In genomic region chr13:23488400-23489322, GRCm38 (mm10) we compare ENCODE assay signal across 8 mouse cellular contexts. TPM values are rescaled to one million over a fixed set of nuclear protein-coding genes. Genes with fewer than 3 reads are reported as not detected.
DNase-seq lines count a peak whose midpoint lies in the region; ATAC-seq lines count a peak whose summit lies in the region.

TSS of gene Btn2a2 (minus strand) at chr13:23488857.

- H3K27ac ChIP-seq in intestine, embryonic 15.5 days: no peak within 1 kb of the TSS

- H3K9ac ChIP-seq in intestine, embryonic 15.5 days: peak within 1 kb of the TSS; percentile 18; the same call in 1 of the 2 replicates

- peaks cover 32% of the 10 kb centered on the region for H3K27me3 ChIP-seq in erythroblast, embryonic 14.5 days (ENCODE audit: control insufficient read depth)
- H3K27me3 ChIP-seq in intestine, embryonic 15.5 days (replicated peaks): no peaks in the 10 kb centered on the region

- no peak for ATAC-seq in erythroblast, adult 5-6 weeks (replicated peaks; ENCODE audit: low FRiP score, poor library complexity, severe bottlenecking)
- peak; percentile 97 for ATAC-seq in granulocyte monocyte progenitor cell, adult 5-6 weeks (replicated peaks; ENCODE audit: poor library complexity, severe bottlenecking)
- ATAC-seq in intestine, embryonic 15.5 days: peak; percentile 98
- ATAC-seq in megakaryocyte, adult 5-6 weeks (ENCODE audit: poor library complexity, severe bottlenecking): peak; percentile 82

- peak within 1 kb of the TSS; percentile 7 for H3K4me3 ChIP-seq in erythroblast, embryonic 14.5 days (replicated peaks)
- H3K4me3 ChIP-seq in intestine, embryonic 15.5 days (replicated peaks): peak within 1 kb of the TSS; percentile 36

- H3K4me1 ChIP-seq in erythroblast, embryonic 14.5 days (ENCODE audit: control insufficient read depth): peaks cover 29% of the 10 kb centered on the region
- H3K4me1 ChIP-seq in intestine, embryonic 15.5 days (replicated peaks): no peaks in the 10 kb centered on the region

- no peaks in the 10 kb centered on the region for H3K9me3 ChIP-seq in erythroblast, embryonic 14.5 days (ENCODE audit: control insufficient read depth, low read length)
- no peaks in the 10 kb centered on the region for H3K9me3 ChIP-seq in intestine, embryonic 15.5 days

- 10% methylated on average over 14 of the region's 14 CpGs for WGBS in intestine, embryonic 15.5 days

- no peaks in the 10 kb centered on the region for H3K36me3 ChIP-seq in erythroblast, embryonic 14.5 days (ENCODE audit: control insufficient read depth)
- no peaks in the 10 kb centered on the region for H3K36me3 ChIP-seq in intestine, embryonic 15.5 days

- DNase-seq in embryo, embryonic 10 days (ENCODE audit: low spot score): peak; percentile 89
- DNase-seq in left cerebral cortex, adult 9 months (ENCODE audit: low spot score in 2 of 2): peak; percentile 43 to 73
- peak; percentile 59 to 81 for DNase-seq in right cerebral cortex, postnatal 36 days (ENCODE audit: low spot score in 2 of 2)

- H3K4me2 ChIP-seq in intestine, embryonic 15.5 days (replicated peaks): peak within 1 kb of the TSS; percentile 73

RNA-seq across cellular contexts. Expression of gene Btn2a2, which starts in this region (rescaled TPM):
- polyA plus RNA-seq in erythroblast, embryonic 14.5 days (2012): not detected in 2 replicates
- total RNA-seq in erythroblast, adult 5-6 weeks (2015; ENCODE audit: low replicate concordance): not detected in 2 replicates
- total RNA-seq in erythroblast, adult 5-6 weeks (2017; ENCODE audit: low replicate concordance): not detected in 2 replicates
- not detected in 2 replicates for total RNA-seq in granulocyte monocyte progenitor cell, adult 5-6 weeks (2014; fragmentation: Nextera tagmentation)
- total RNA-seq in granulocyte monocyte progenitor cell, adult 5-6 weeks (2017): not detected in 2 replicates
- polyA plus RNA-seq in intestine, embryonic 15.5 days (2015; fragmentation: Nextera tagmentation; extraction: Ambion mirVana): 0.16 and 0.23 TPM in 2 replicates
- not detected in 2 replicates for total RNA-seq in megakaryocyte, adult 5-6 weeks (2015)
- total RNA-seq in megakaryocyte, adult 5-6 weeks (2017): not detected in 2 replicates

Comparison
In these comparisons a context has a peak if more than half of its experiments do, and no peak if none do; other contexts are left out.
1. Peak in ATAC-seq in granulocyte monocyte progenitor cell, adult 5-6 weeks; RNA of the gene not detected or under 1 TPM.
2. Peak in ATAC-seq, H3K4me3 ChIP-seq, H3K9ac ChIP-seq and H3K4me2 ChIP-seq in intestine, embryonic 15.5 days; RNA of the gene not detected or under 1 TPM.
3. Peak in ATAC-seq in megakaryocyte, adult 5-6 weeks; RNA of the gene not detected or under 1 TPM.